Mouse (Mus musculus) testis, adult 2 months (tissue): ENCODE measurements around the gene Nrbp1. TPM values are rescaled to one million over a fixed set of nuclear protein-coding genes. Genes with fewer than 3 reads are reported as not detected.
"Not testable (repeated sequence)": the region's sequence is repeated elsewhere in the genome, so short reads cannot be mapped to it uniquely, and the experiment has no call there.

Source experiments
- H3K27ac ChIP-seq: fragments of 200-500 bp; 2 replicates; pipeline ENCODE4 v1.5.1; 2012; ENCODE audit warnings: low read depth, low read length; ENCODE audit not compliant: control insufficient read depth, insufficient read depth
- H3K27me3 ChIP-seq: fragments of 200-500 bp; 2 replicates; pipeline ENCODE4 v1.6.1; 2012; ENCODE audit warnings: mild to moderate bottlenecking, low read length, moderate library complexity; ENCODE audit not compliant: control insufficient read depth, insufficient read depth
- H3K36me3 ChIP-seq: fragments of 200-500 bp; 2 replicates; pipeline ENCODE4 v1.6.1; 2012; ENCODE audit warnings: mild to moderate bottlenecking, low read length; ENCODE audit not compliant: control insufficient read depth, insufficient read depth
- H3K4me1 ChIP-seq: fragments of 200-500 bp; 2 replicates; pipeline ENCODE4 v1.6.1; 2012; ENCODE audit warnings: low read length; ENCODE audit not compliant: control insufficient read depth, insufficient read depth
- H3K4me3 ChIP-seq: fragments of 200-500 bp; 2 replicates; pipeline ENCODE4 v1.5.1; 2012; ENCODE audit warnings: low read depth, mild to moderate bottlenecking, low read length, moderate library complexity, mixed read lengths; ENCODE audit not compliant: control insufficient read depth
- CTCF ChIP-seq: fragments of 200-500 bp; IDR thresholded peaks from 2 replicates; pipeline ENCODE4 v1.5.1; 2012; ENCODE audit warnings: low read depth, mild to moderate bottlenecking, inconsistent platforms, low read length, moderate library complexity; ENCODE audit not compliant: control insufficient read depth, insufficient read depth, insufficient replicate concordance
- POLR2A ChIP-seq: fragments of 200-500 bp; IDR thresholded peaks from 2 replicates; pipeline ENCODE4 v1.6.1; 2012; ENCODE audit warnings: low read depth, mild to moderate bottlenecking, inconsistent platforms, low read length, moderate library complexity; ENCODE audit not compliant: control insufficient read depth
- polyA plus RNA-seq: library from polyadenylated mRNA; depleted of rRNA; stranded (reverse); fragments of >200 nt; gene quantifications from 2 replicates; pipeline ENCODE4 v1.2.3, GENCODE M21; 2012

Nrbp1 gene
- polyA plus RNA-seq, 1 experiment: 64.2 TPM

- Histone ChIP-seq H3K27me3 (no peaks in the 10 kb centered on the region), H3K27ac (peak overlapping the region; percentile 85), H3K4me1 (peaks cover 6% of the 10 kb centered on the region), H3K4me3 (peak overlapping the region; percentile 95), H3K36me3 (peaks cover 2% of the 10 kb centered on the region)
- TF ChIP-seq CTCF (no peak), POLR2A (no peak)
Measured at GRCm38 (mm10) chr5:31201042-31201741, 39.5 kb upstream of the Nrbp1 start.

GRCm38 (mm10) chr5:31201742-31202590 is 38.7 kb upstream of the Nrbp1 start, which contains the start of gene Zfp513:
Gene Zfp513, minus strand, starts transcription at chr5:31202303.
- peak within 1 kb of the TSS; percentile 97 for H3K27ac ChIP-seq
- H3K4me3 ChIP-seq: peak within 1 kb of the TSS; percentile 95
- H3K36me3 ChIP-seq: peaks cover 3% of the 10 kb centered on the region
- TF ChIP-seq POLR2A (peak; percentile 93), CTCF (peak; percentile 38; the same call in 1 of the 2 replicates)
- H3K27me3 ChIP-seq: no peaks in the 10 kb centered on the region
- H3K4me1 ChIP-seq: peaks cover 6% of the 10 kb centered on the region

GRCm38 (mm10) chr5:31202933-31203332 is 37.7 kb upstream of the Nrbp1 start:
- H3K4me3 ChIP-seq: peak overlapping the region; percentile 95
- no peaks in the 10 kb centered on the region for H3K27me3 ChIP-seq
- H3K27ac ChIP-seq: peak overlapping the region; percentile 97
- peaks cover 5% of the 10 kb centered on the region for H3K36me3 ChIP-seq
- TF ChIP-seq CTCF: no peak
- TF ChIP-seq POLR2A: no peak
- H3K4me1 ChIP-seq: peaks cover 6% of the 10 kb centered on the region

GRCm38 (mm10) chr5:31203866-31204265 is 36.8 kb upstream of the Nrbp1 start:
- TF ChIP-seq CTCF: no peak
- no peak for TF ChIP-seq POLR2A
- H3K27ac ChIP-seq: no peak overlapping the region
- no peaks in the 10 kb centered on the region for H3K27me3 ChIP-seq
- peaks cover 5% of the 10 kb centered on the region; the same call in 1 of the 2 replicates for H3K36me3 ChIP-seq
- peak overlapping the region; percentile 45; the same call in 1 of the 2 replicates for H3K4me3 ChIP-seq
- peaks cover 6% of the 10 kb centered on the region for H3K4me1 ChIP-seq

GRCm38 (mm10) chr5:31204421-31204820 is 36.2 kb upstream of the Nrbp1 start:
- no peak overlapping the region for H3K4me3 ChIP-seq
- H3K36me3 ChIP-seq: peaks cover 5% of the 10 kb centered on the region; the same call in 1 of the 2 replicates
- H3K27me3 ChIP-seq: no peaks in the 10 kb centered on the region
- peaks cover 6% of the 10 kb centered on the region for H3K4me1 ChIP-seq
- no peak for TF ChIP-seq POLR2A
- TF ChIP-seq CTCF: no peak
- H3K27ac ChIP-seq: no peak overlapping the region

- H3K4me1 ChIP-seq, H3K27ac ChIP-seq, H3K27me3 ChIP-seq, H3K4me3 ChIP-seq, H3K36me3 ChIP-seq: not testable (repeated sequence)
Measured at GRCm38 (mm10) chr5:31216554-31216953, 24.1 kb upstream of the Nrbp1 start.

GRCm38 (mm10) chr5:31218294-31218693 is 22.4 kb upstream of the Nrbp1 start:
- TF ChIP-seq CTCF: no peak
- TF ChIP-seq POLR2A: no peak
- H3K27me3 ChIP-seq: no peaks in the 10 kb centered on the region
- H3K4me1 ChIP-seq: no peaks in the 10 kb centered on the region
- H3K27ac ChIP-seq: no peak overlapping the region
- H3K4me3 ChIP-seq: no peak overlapping the region
- no peaks in the 10 kb centered on the region for H3K36me3 ChIP-seq
